Mouse (Mus musculus): Measurements from ENCODE around the gene Ddx3y.
A peak's percentile ranks its signal among the peaks of the same experiment; 100 is the strongest.

The Ddx3y gene

GRCm38 (mm10) chrY:1286171-1286795, at the start of gene Ddx3y:
Gene Ddx3y (minus strand): TSS chrY:1286629.
- peak; percentile 74 for DNase-seq

GRCm38 (mm10) chrY:1293708-1294107, 7.3 kb upstream of the Ddx3y start:
- no peak for DNase-seq

GRCm38 (mm10) chrY:1285735-1286134, 694 bp downstream of the Ddx3y start:
- peak; percentile 11 for DNase-seq

GRCm38 (mm10) chrY:1246117-1246516, 40.3 kb downstream of the Ddx3y start:
- DNase-seq = no peak

GRCm38 (mm10) chrY:1245426-1245863, 41.0 kb downstream of the Ddx3y start, which contains the start of gene Uty:
Gene Uty (minus strand): TSS chrY:1245759.
- DNase-seq = peak; percentile 74

GRCm38 (mm10) chrY:1244940-1245339, 41.5 kb downstream of the Ddx3y start:
- no peak for DNase-seq

GRCm38 (mm10) chrY:1244421-1244820, 42.0 kb downstream of the Ddx3y start:
- no peak for DNase-seq

- DNase-seq = no peak
Observed at GRCm38 (mm10) chrY:1220001-1220400, 66.4 kb downstream of the Ddx3y start.

All from lung, postnatal 14 days (tissue).